19 mouse cellular contexts compared by ENCODE assay signal in genomic region chr7:40067378-40067777, GRCm38 (mm10).
DNase-seq lines count a peak whose midpoint lies in the region; TF ChIP-seq lines count a peak whose summit lies in the region.
"Had no signal": no experiment of that assay in that cellular context is flagged by ENCODE, and none has a peak within 500 bp of the region (broad histone marks: within the 10 kb centered on the region; RNA-seq: fewer than 3 reads in every experiment).

No protein-coding gene starts in this region.

- no peaks in the 10 kb centered on the region for H3K36me3 ChIP-seq in heart, adult 2 months (ENCODE audit: control insufficient read depth, insufficient read depth, low read length)
- H3K36me3 ChIP-seq: embryonic facial prominence, embryonic 10.5 days; embryonic facial prominence, embryonic 12.5 days; forebrain, embryonic 15.5 days had no signal

- TF ChIP-seq POLR2A in heart, adult 2 months (IDR thresholded peaks at IDR 0.05; ENCODE audit: insufficient read depth, low read depth, low read length), result no peak

- no peak for TF ChIP-seq EP300 in heart, adult 2 months (IDR thresholded peaks at IDR 0.05; ENCODE audit: insufficient read depth, low read depth, low read length)

- no peaks in the 10 kb centered on the region for H3K4me1 ChIP-seq in heart, adult 2 months (ENCODE audit: control insufficient read depth, insufficient read depth, low read length)
- H3K4me1 ChIP-seq: embryonic facial prominence, embryonic 10.5 days; embryonic facial prominence, embryonic 12.5 days; forebrain, embryonic 13.5 days; forebrain, embryonic 15.5 days had no signal

- DNase-seq in heart, adult 11 months, result peak; percentile 84
- DNase-seq in heart, adult 2 months, result no peak
- peak; percentile 30 for DNase-seq in heart, adult 8-10 months (ENCODE audit: low spot score)
- no peak for DNase-seq in heart, postnatal 36 days
- DNase-seq in adipocyte (ENCODE audit: low spot score), result peak; percentile 50
- DNase-seq in skeletal muscle tissue, adult 2 months (ENCODE audit: low read depth, low spot score), result peak; percentile 5
- no peak for DNase-seq in kidney, postnatal 10 days
- DNase-seq: adrenal gland, adult 8-10 months; adrenal gland, postnatal 14 days; adrenal gland, postnatal 36 days; cerebellum, adult 11-12 months; cerebellum, adult 2 months; cerebellum, adult 9-10 months; cerebellum, postnatal 10 days; cerebellum, postnatal 25 days had no signal

- H3K79me2 ChIP-seq in heart, adult 2 months (replicated peaks; ENCODE audit: control insufficient read depth, insufficient read depth, low read length), result no peaks in the 10 kb centered on the region

- WGBS in heart, adult 2 months, result 18% methylated on average over 1 of the region's 1 CpGs

- no peak overlapping the region for H3K4me3 ChIP-seq in heart, adult 2 months
- H3K4me3 ChIP-seq: embryonic facial prominence, embryonic 10.5 days; embryonic facial prominence, embryonic 12.5 days; forebrain, embryonic 13.5 days; forebrain, embryonic 15.5 days had no signal

- no peak overlapping the region for H3K9ac ChIP-seq in heart, adult 2 months (ENCODE audit: low read depth, low read length)
- H3K9ac ChIP-seq: embryonic facial prominence, embryonic 12.5 days; forebrain, embryonic 13.5 days; forebrain, embryonic 15.5 days had no signal

- TF ChIP-seq CTCF in heart, adult 2 months (IDR thresholded peaks at IDR 0.05), result no peak

- H3K27ac ChIP-seq in heart, adult 2 months, result no peak overlapping the region
- H3K27ac ChIP-seq: embryonic facial prominence, embryonic 10.5 days; embryonic facial prominence, embryonic 12.5 days; forebrain, embryonic 13.5 days; forebrain, embryonic 15.5 days had no signal

- no peaks in the 10 kb centered on the region for H3K27me3 ChIP-seq in heart, adult 2 months (ENCODE audit: control insufficient read depth, insufficient read depth, low read length)
- H3K27me3 ChIP-seq: embryonic facial prominence, embryonic 12.5 days; forebrain, embryonic 13.5 days; forebrain, embryonic 15.5 days had no signal

- intact Hi-C loops in heart, adult 2 months (cut with DNase I), result no loop called here
- intact Hi-C loops in heart, postnatal 36 days (cut with DNase I), result no loop called here

Comparison
In these comparisons a context has a peak if more than half of its experiments do, and no peak if none do; other contexts are left out.
1. DNase-seq: peak in heart, adult 11 months (single experiment), heart, adult 8-10 months (single experiment), adipocyte (single experiment) and skeletal muscle tissue, adult 2 months (single experiment); none in heart, adult 2 months (0 of 2), heart, postnatal 36 days (0 of 2) and kidney, postnatal 10 days (single experiment).